Mouse (Mus musculus): ENCODE measurements at regions not wholly inside any gene's neighbourhood (a gene's known extent, or its start where the extent isn't known, plus 50 kb on each side); places are given as distances from the start of the nearest gene placed in this dataset.

DNA sequence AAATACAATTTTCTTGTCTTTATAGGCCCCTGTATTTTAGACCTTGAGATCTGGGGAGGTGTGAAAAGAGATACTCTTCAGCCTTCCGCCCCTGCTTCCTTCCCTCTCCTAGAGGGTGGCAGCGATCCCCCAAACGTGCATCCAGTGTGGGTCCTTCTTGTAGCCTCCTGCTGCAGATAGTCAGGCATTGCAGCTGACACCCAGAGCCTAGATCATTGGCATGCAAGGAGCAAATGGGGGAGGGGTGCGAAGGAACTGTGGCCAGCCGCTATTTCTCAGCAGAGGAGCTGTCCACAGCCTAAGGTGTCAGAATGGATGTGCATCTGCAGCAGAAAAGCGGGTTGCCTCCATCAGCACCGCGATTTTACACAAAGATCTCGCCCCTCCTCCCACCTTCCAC lies 629.0 kb upstream of the Cypt12 start:
- Histone ChIP-seq H3K4me2 (peak overlapping the region; percentile 31), H3K9me3 (ENCODE audit: control insufficient read depth, low read length) (no peaks in the 10 kb centered on the region), H3K4me3 (ENCODE audit: low read depth, low read length) (no peak overlapping the region), H3K27ac (ENCODE audit: low read depth, low read length) (0 out of 2 replicates have a peak overlapping the region, but pooled peaks have one; percentile 36), H3K9ac (ENCODE audit: low read length) (no peak overlapping the region), H3K4me1 (ENCODE audit: control insufficient read depth, insufficient read depth, low read length) (peaks cover 12% of the 10 kb centered on the region), H3K27me3 (ENCODE audit: control insufficient read depth, insufficient read depth, low read length) (no peaks in the 10 kb centered on the region), H3K36me3 (ENCODE audit: control insufficient read depth, insufficient read depth, low read length) (no peaks in the 10 kb centered on the region)
- 6% methylated on average over 9 of the region's 9 CpGs for WGBS
- ATAC-seq (ENCODE audit: low FRiP score), result peak; percentile 93
- DNase-seq (ENCODE audit: low spot score, missing footprints), result peak; percentile 94

GRCm38 (mm10) chr3:17319931-17320330 lies 628.3 kb upstream of the Cypt12 start:
- Histone ChIP-seq H3K4me2 (no peak overlapping the region), H3K9ac (ENCODE audit: low read length) (no peak overlapping the region), H3K9me3 (ENCODE audit: control insufficient read depth, low read length) (no peaks in the 10 kb centered on the region), H3K4me1 (ENCODE audit: control insufficient read depth, insufficient read depth, low read length) (peaks cover 17% of the 10 kb centered on the region), H3K4me3 (ENCODE audit: low read depth, low read length) (no peak overlapping the region), H3K36me3 (ENCODE audit: control insufficient read depth, insufficient read depth, low read length) (no peaks in the 10 kb centered on the region), H3K27me3 (ENCODE audit: control insufficient read depth, insufficient read depth, low read length) (no peaks in the 10 kb centered on the region), H3K27ac (ENCODE audit: low read depth, low read length) (no peak overlapping the region)
- no peak for DNase-seq (ENCODE audit: low spot score, missing footprints)
- 44% methylated on average over 5 of the region's 5 CpGs for WGBS
- no peak for ATAC-seq (ENCODE audit: low FRiP score)

DNA sequence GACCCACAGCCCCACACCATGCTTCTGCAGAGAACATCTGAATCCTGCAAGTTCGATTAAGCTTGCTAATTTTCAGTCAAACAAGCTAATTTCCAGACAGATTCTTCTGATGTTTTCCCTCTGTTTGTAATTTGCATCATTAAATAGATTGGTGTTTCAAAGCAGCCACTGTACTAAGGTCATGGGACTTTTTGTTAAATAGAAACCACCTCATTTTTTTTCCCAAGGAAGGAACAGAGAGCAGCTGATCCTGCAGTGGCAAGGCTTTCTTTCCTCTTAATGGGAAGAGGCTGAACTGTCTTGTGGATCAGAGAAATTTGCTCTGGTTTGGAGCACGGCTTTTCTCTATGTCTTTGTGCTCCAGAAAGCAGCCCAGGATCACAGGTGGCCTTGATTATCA lies 625.9 kb upstream of the Cypt12 start:
- H3K4me1 ChIP-seq (ENCODE audit: control insufficient read depth, insufficient read depth, low read length), result peaks cover 21% of the 10 kb centered on the region
- 37% methylated on average over 2 of the region's 2 CpGs for WGBS
- H3K27me3 ChIP-seq (ENCODE audit: control insufficient read depth, insufficient read depth, low read length), result no peaks in the 10 kb centered on the region
- H3K9ac ChIP-seq (ENCODE audit: low read length), result peak overlapping the region; percentile 16; the same call in 1 of the 2 replicates
- no peaks in the 10 kb centered on the region for H3K36me3 ChIP-seq (ENCODE audit: control insufficient read depth, insufficient read depth, low read length)
- no peak overlapping the region for H3K4me2 ChIP-seq
- no peak overlapping the region; the same call in 1 of the 2 replicates for H3K27ac ChIP-seq (ENCODE audit: low read depth, low read length)
- H3K4me3 ChIP-seq (ENCODE audit: low read depth, low read length), result no peak overlapping the region
- DNase-seq (ENCODE audit: low spot score, missing footprints) (no peak), ATAC-seq (ENCODE audit: low FRiP score) (no peak)
- H3K9me3 ChIP-seq (ENCODE audit: control insufficient read depth, low read length), result no peaks in the 10 kb centered on the region

DNA sequence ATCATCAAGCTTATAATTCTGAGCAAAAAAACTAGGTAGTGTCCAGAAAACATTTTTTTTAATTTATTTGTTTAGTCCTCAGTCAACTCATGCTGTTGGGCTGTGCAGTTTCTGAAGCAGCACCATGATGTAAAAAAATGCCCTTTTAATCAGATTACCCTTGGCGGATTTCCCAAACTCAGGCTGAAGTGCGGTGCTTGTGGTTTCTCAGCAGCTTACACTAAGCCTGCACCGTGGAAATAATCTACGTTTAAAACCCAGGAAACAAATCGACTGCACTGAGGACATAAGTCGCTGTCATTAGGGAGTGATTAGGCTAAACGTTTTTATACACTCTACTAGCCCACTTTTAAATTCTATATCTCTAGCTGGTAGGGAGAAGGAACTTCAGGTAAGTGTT lies 623.4 kb upstream of the Cypt12 start:
- H3K27me3 ChIP-seq (ENCODE audit: control insufficient read depth, insufficient read depth, low read length), result no peaks in the 10 kb centered on the region
- H3K36me3 ChIP-seq (ENCODE audit: control insufficient read depth, insufficient read depth, low read length), result no peaks in the 10 kb centered on the region
- no peaks in the 10 kb centered on the region for H3K9me3 ChIP-seq (ENCODE audit: control insufficient read depth, low read length)
- no peak overlapping the region for H3K9ac ChIP-seq (ENCODE audit: low read length)
- peaks cover 26% of the 10 kb centered on the region for H3K4me1 ChIP-seq (ENCODE audit: control insufficient read depth, insufficient read depth, low read length)
- H3K4me2 ChIP-seq, result no peak overlapping the region
- H3K27ac ChIP-seq (ENCODE audit: low read depth, low read length), result no peak overlapping the region
- ATAC-seq (ENCODE audit: low FRiP score) (no peak), DNase-seq (ENCODE audit: low spot score, missing footprints) (no peak)
- WGBS, result 29% methylated on average over 7 of the region's 7 CpGs
- H3K4me3 ChIP-seq (ENCODE audit: low read depth, low read length), result no peak overlapping the region

GRCm38 (mm10) chr3:17325821-17326220 lies 622.4 kb upstream of the Cypt12 start:
- no peak overlapping the region for H3K9ac ChIP-seq (ENCODE audit: low read length)
- no peak overlapping the region for H3K27ac ChIP-seq (ENCODE audit: low read depth, low read length)
- H3K4me2 ChIP-seq, result no peak overlapping the region

DNA sequence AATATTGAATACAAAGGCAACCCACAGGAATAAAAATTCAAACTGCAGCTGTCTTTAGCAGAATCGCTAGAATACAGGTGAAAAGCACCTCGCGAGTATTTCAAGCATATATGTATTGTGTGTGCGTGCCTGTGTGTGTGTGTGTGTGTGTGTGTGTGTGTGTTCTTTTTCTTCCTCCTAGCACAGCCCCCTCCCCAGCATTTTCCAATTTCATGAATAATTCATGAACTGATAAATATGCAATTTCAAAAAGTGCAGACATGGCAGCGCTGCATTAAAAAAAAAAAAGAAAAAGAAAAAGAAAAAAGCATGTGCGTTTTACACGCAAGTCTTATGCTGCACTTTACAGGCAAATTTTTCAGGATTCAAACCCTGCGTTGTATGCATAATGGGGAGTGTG lies 621.9 kb upstream of the Cypt12 start:
- ATAC-seq (ENCODE audit: low FRiP score) (peak; percentile 65), DNase-seq (ENCODE audit: low spot score, missing footprints) (no peak)
- peaks cover 32% of the 10 kb centered on the region for H3K4me1 ChIP-seq (ENCODE audit: control insufficient read depth, insufficient read depth, low read length)
- H3K36me3 ChIP-seq (ENCODE audit: control insufficient read depth, insufficient read depth, low read length), result no peaks in the 10 kb centered on the region
- H3K4me3 ChIP-seq (ENCODE audit: low read depth, low read length), result no peak overlapping the region
- no peaks in the 10 kb centered on the region for H3K9me3 ChIP-seq (ENCODE audit: control insufficient read depth, low read length)
- no peaks in the 10 kb centered on the region for H3K27me3 ChIP-seq (ENCODE audit: control insufficient read depth, insufficient read depth, low read length)
- 0 out of 2 replicates have a peak overlapping the region, but pooled peaks have one; percentile 48 for H3K27ac ChIP-seq (ENCODE audit: low read depth, low read length)
- H3K4me2 ChIP-seq, result no peak overlapping the region
- no peak overlapping the region for H3K9ac ChIP-seq (ENCODE audit: low read length)
- WGBS, result 72% methylated on average over 8 of the region's 8 CpGs

More at GRCm38 (mm10) chr3:17325821-17326220, 622.4 kb upstream of the Cypt12 start:
- Histone ChIP-seq H3K4me1 (ENCODE audit: control insufficient read depth, insufficient read depth, low read length) (peaks cover 31% of the 10 kb centered on the region), H3K27me3 (ENCODE audit: control insufficient read depth, insufficient read depth, low read length) (no peaks in the 10 kb centered on the region), H3K36me3 (ENCODE audit: control insufficient read depth, insufficient read depth, low read length) (no peaks in the 10 kb centered on the region), H3K9me3 (ENCODE audit: control insufficient read depth, low read length) (no peaks in the 10 kb centered on the region), H3K4me3 (ENCODE audit: low read depth, low read length) (no peak overlapping the region)
- 68% methylated on average over 2 of the region's 2 CpGs for WGBS
- no peak for DNase-seq (ENCODE audit: low spot score, missing footprints)
- no peak for ATAC-seq (ENCODE audit: low FRiP score)

- 82% methylated on average over 4 of the region's 4 CpGs for WGBS
- Histone ChIP-seq H3K27me3 (ENCODE audit: control insufficient read depth, insufficient read depth, low read length) (no peaks in the 10 kb centered on the region), H3K27ac (ENCODE audit: low read depth, low read length) (0 out of 2 replicates have a peak overlapping the region, but pooled peaks have one; percentile 48), H3K4me1 (ENCODE audit: control insufficient read depth, insufficient read depth, low read length) (peaks cover 32% of the 10 kb centered on the region), H3K9ac (ENCODE audit: low read length) (no peak overlapping the region), H3K4me3 (ENCODE audit: low read depth, low read length) (no peak overlapping the region), H3K9me3 (ENCODE audit: control insufficient read depth, low read length) (no peaks in the 10 kb centered on the region), H3K36me3 (ENCODE audit: control insufficient read depth, insufficient read depth, low read length) (no peaks in the 10 kb centered on the region), H3K4me2 (no peak overlapping the region)
- peak; percentile 17; the same call in 1 of the 2 replicates for ATAC-seq (ENCODE audit: low FRiP score)
- no peak for DNase-seq (ENCODE audit: low spot score, missing footprints)
Observed at GRCm38 (mm10) chr3:17326774-17327173, 621.4 kb upstream of the Cypt12 start.

DNA sequence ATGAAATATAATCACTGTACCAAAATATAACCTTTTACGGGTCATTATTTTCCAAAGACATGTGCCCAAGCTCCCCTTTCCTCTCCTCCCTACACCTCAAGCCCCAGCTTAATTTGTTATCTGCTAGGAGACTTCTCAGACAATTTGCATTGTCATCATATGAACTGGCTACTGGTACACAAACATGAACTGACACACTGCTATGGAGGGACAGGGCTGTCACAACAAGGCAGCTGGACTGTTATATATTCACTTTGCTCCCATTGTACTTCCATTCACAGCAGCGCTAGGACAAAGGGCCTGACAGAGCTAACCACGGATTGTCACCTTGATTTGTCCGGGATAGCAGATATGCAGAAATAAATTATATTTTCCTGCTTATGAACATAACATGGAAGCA lies 620.5 kb upstream of the Cypt12 start:
- Histone ChIP-seq H3K9ac (ENCODE audit: low read length) (no peak overlapping the region), H3K9me3 (ENCODE audit: control insufficient read depth, low read length) (no peaks in the 10 kb centered on the region), H3K27me3 (ENCODE audit: control insufficient read depth, insufficient read depth, low read length) (no peaks in the 10 kb centered on the region), H3K4me1 (ENCODE audit: control insufficient read depth, insufficient read depth, low read length) (peaks cover 27% of the 10 kb centered on the region), H3K27ac (ENCODE audit: low read depth, low read length) (peak overlapping the region; percentile 1; the same call in 1 of the 2 replicates), H3K4me2 (no peak overlapping the region), H3K36me3 (ENCODE audit: control insufficient read depth, insufficient read depth, low read length) (no peaks in the 10 kb centered on the region), H3K4me3 (ENCODE audit: low read depth, low read length) (no peak overlapping the region)
- 61% methylated on average over 4 of the region's 4 CpGs for WGBS
- DNase-seq (ENCODE audit: low spot score, missing footprints) (peak; percentile 85), ATAC-seq (ENCODE audit: low FRiP score) (peak; percentile 67)

DNA sequence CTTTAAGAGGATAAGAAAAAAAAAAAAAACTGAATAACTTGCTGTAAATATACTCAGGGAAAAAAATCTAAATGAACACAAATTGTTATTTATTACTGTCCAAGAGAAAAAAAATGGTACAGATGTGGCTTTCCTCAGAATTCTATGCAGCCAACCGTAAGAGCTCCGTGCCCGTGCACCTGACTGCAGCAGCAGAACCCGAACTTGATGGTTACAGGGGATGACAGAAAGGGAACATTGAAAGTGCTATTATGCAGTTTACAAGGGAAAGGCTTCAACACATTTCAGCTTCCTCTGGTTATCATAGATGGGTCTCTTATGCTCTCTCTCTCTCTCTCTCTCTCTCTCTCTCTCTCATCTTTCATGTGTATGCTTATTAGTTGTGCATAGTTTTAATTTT lies 618.8 kb upstream of the Cypt12 start:
- peaks cover 23% of the 10 kb centered on the region for H3K4me1 ChIP-seq (ENCODE audit: control insufficient read depth, insufficient read depth, low read length)
- no peaks in the 10 kb centered on the region for H3K9me3 ChIP-seq (ENCODE audit: control insufficient read depth, low read length)
- DNase-seq (ENCODE audit: low spot score, missing footprints) (no peak), ATAC-seq (ENCODE audit: low FRiP score) (no peak; the same call in 1 of the 2 replicates)
- no peak overlapping the region for H3K4me3 ChIP-seq (ENCODE audit: low read depth, low read length)
- WGBS, result 43% methylated on average over 4 of the region's 4 CpGs
- no peak overlapping the region; the same call in 1 of the 2 replicates for H3K27ac ChIP-seq (ENCODE audit: low read depth, low read length)
- no peaks in the 10 kb centered on the region for H3K36me3 ChIP-seq (ENCODE audit: control insufficient read depth, insufficient read depth, low read length)
- H3K27me3 ChIP-seq (ENCODE audit: control insufficient read depth, insufficient read depth, low read length), result no peaks in the 10 kb centered on the region
- H3K9ac ChIP-seq (ENCODE audit: low read length), result no peak overlapping the region
- H3K4me2 ChIP-seq, result no peak overlapping the region
